Comparison of ENCODE assay signal across 10 mouse cellular contexts in the genomic region with DNA sequence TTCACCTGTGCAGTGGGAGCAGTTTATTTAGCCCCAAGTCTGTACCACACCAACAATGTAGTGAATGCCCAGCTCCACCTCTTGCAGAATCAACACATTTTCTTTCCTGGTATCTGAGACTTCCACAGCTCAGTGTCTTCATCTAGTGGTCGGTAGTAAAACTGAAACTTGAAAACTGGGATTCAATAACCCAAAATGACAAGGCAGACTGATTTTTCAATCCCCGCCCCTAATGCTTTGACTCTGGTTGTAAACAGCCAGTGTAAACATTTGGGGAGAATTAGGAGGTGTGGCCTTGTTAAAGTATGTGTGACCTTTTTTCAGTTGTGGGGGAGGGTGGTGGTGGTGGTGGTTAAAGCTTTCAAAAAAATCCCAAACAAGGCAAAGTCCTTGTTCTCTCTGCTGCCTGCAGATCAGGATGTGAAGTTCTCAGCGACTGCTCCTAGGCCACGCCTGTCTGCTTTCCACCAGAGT. TPM values are rescaled to one million over a fixed set of nuclear protein-coding genes. Genes with fewer than 3 reads are reported as not detected.
A peak's percentile ranks its signal among the peaks of the same experiment; 100 is the strongest.
DNase-seq lines count a peak whose midpoint lies in the region; ATAC-seq lines count a peak whose summit lies in the region.
"Had no signal": no experiment of that assay in that cellular context is flagged by ENCODE, and none has a peak within 500 bp of the region (broad histone marks: within the 10 kb centered on the region; RNA-seq: fewer than 3 reads in every experiment).

No protein-coding gene starts in this region.

- ATAC-seq in cerebellum, adult (ENCODE audit: insufficient number of reproducible peaks, low FRiP score, low TSS enrichment) = no peak
- ATAC-seq in midbrain, embryonic 11.5 days (ENCODE audit: low FRiP score) = peak; percentile 22; the same call in 1 of the 2 replicates
- ATAC-seq in midbrain, embryonic 13.5 days = no peak

- peak; percentile 5 to 25 for DNase-seq in cerebellum, postnatal 10 days
- DNase-seq in midbrain, embryonic 11.5 days (ENCODE audit: low spot score, missing footprints) = no peak
- DNase-seq in kidney, adult 8-10 months = peak; percentile 28 to 49
- peak; percentile 17 for DNase-seq in lung, postnatal 14 days
- no peak for DNase-seq in gastrocnemius, postnatal 10 days
- DNase-seq in gastrocnemius, postnatal 25 days = no peak

- no peaks in the 10 kb centered on the region for H3K9me3 ChIP-seq in midbrain, embryonic 11.5 days (ENCODE audit: control insufficient read depth, low read length)
- no peaks in the 10 kb centered on the region for H3K9me3 ChIP-seq in midbrain, embryonic 13.5 days
- H3K9me3 ChIP-seq: G1E had no signal

- H3K27me3 ChIP-seq in midbrain, embryonic 11.5 days (ENCODE audit: control insufficient read depth, insufficient read depth, low read length) = no peaks in the 10 kb centered on the region
- no peaks in the 10 kb centered on the region; the same call in 1 of the 2 replicates for H3K27me3 ChIP-seq in midbrain, embryonic 13.5 days

- no peaks in the 10 kb centered on the region for H3K36me3 ChIP-seq in midbrain, embryonic 11.5 days (ENCODE audit: control insufficient read depth, insufficient read depth, low read length)
- H3K36me3 ChIP-seq in midbrain, embryonic 13.5 days = no peaks in the 10 kb centered on the region
- H3K36me3 ChIP-seq: G1E had no signal

- WGBS in midbrain, embryonic 11.5 days = 56% methylated on average over 4 of the region's 4 CpGs
- WGBS in midbrain, embryonic 13.5 days = 57% methylated on average over 4 of the region's 4 CpGs

- H3K4me2 ChIP-seq in midbrain, embryonic 11.5 days = no peak overlapping the region
- H3K4me2 ChIP-seq in midbrain, embryonic 13.5 days (replicated peaks) = no peak overlapping the region

- no peak overlapping the region for H3K27ac ChIP-seq in midbrain, embryonic 11.5 days (ENCODE audit: low read depth, low read length)
- no peak overlapping the region for H3K27ac ChIP-seq in midbrain, embryonic 13.5 days

- H3K4me1 ChIP-seq in midbrain, embryonic 11.5 days (ENCODE audit: control insufficient read depth, insufficient read depth, low read length) = no peaks in the 10 kb centered on the region
- no peaks in the 10 kb centered on the region for H3K4me1 ChIP-seq in midbrain, embryonic 13.5 days (replicated peaks)

- no peak overlapping the region for H3K4me3 ChIP-seq in midbrain, embryonic 11.5 days (ENCODE audit: low read depth, low read length)
- no peak overlapping the region for H3K4me3 ChIP-seq in midbrain, embryonic 13.5 days (replicated peaks)

- H3K9ac ChIP-seq in midbrain, embryonic 11.5 days (ENCODE audit: low read length) = no peak overlapping the region
- no peak overlapping the region for H3K9ac ChIP-seq in midbrain, embryonic 13.5 days (replicated peaks)

RNA-seq across cellular contexts. Expression of a gene that starts 1.7 kb away (rescaled TPM):
- polyA plus RNA-seq in midbrain, embryonic 11.5 days (2014; fragmentation: Nextera tagmentation; extraction: Ambion mirVana) = 0.14 TPM in 1 of 2 replicates, not detected in the other
- polyA plus RNA-seq in midbrain, embryonic 13.5 days (2015; fragmentation: Nextera tagmentation; extraction: Ambion mirVana) = not detected in 2 replicates
- total RNA-seq in gastrocnemius, postnatal 10 days (2021) = under 1 TPM; 0.14 to 0.25 TPM
- under 1 TPM in 1 of 2 experiments, not detected in 1; 0.19 TPM for total RNA-seq in gastrocnemius, postnatal 25 days (2021)
- polyA plus RNA-seq: G1E had no signal

RNA-seq across cellular contexts. Expression of a gene that starts 45.4 kb away (rescaled TPM):
- polyA plus RNA-seq in midbrain, embryonic 11.5 days (2014; fragmentation: Nextera tagmentation; extraction: Ambion mirVana) = 0.08 TPM in 1 of 2 replicates, not detected in the other
- 0.09 TPM in 1 of 2 replicates, not detected in the other for polyA plus RNA-seq in midbrain, embryonic 13.5 days (2015; fragmentation: Nextera tagmentation; extraction: Ambion mirVana)
- not detected for total RNA-seq in gastrocnemius, postnatal 10 days (2021)
- not detected for total RNA-seq in gastrocnemius, postnatal 25 days (2021)
- total RNA-seq: heart, postnatal 36 days had no signal
- polyA plus RNA-seq: G1E had no signal

Comparison
In these comparisons a context has a peak if more than half of its experiments do, and no peak if none do; other contexts are left out.
1. DNase-seq: peak in cerebellum, postnatal 10 days (2 of 2), kidney, adult 8-10 months (2 of 2) and lung, postnatal 14 days (single experiment); none in midbrain, embryonic 11.5 days (single experiment), gastrocnemius, postnatal 10 days (single experiment) and gastrocnemius, postnatal 25 days (single experiment).